Mouse (Mus musculus): ENCODE results near the gene Sec14l2.

DNA sequence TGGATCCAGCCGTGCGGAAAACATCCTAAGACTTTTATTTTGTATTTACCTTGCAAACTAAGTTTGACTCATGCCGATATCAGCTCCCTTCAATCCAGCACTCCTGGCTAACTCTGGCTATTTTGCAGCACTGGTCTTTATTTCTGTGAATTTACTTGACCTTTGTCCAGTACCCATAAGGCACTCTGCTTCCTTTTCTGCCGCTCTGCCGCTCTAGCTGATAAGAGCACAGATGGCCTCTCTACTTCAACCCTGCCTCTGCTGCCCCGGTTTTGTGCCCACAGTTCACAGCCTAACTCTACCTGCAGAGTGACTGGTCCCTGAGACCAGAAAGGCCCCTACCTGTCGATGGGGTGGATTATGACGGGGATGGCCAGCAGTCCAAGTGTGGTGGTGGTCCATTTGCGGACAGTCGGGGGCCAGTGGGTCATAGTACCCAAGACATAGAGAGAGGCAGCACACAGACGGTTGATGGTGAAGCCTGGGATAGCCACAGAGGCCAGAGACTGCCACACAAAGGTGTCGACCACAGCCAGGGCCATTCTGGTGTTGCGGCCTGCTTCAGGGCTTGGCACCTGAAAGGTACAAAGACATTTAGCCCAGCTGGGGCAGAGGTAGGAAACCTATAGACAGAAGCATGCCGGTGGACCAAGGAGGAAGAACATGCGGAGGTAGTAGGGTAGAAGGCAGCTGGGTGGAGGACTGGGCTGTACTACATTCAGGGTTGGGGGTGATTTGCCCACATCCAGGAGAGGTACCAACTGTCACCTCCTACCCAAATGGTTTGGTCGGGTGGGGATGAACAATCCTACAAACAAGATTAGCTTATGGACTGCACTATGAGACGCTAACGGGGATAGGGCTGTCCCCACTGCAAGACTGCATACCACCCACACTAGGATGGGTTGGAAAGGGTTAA, 29.5 kb downstream of the Sec14l2 start:
- TF ChIP-seq CTCF (IDR thresholded peaks at IDR 0.05; ENCODE audit: borderline replicate concordance, insufficient read depth, low read depth, low read length) (no peak), POLR2A (IDR thresholded peaks at IDR 0.05; ENCODE audit: borderline replicate concordance, insufficient read depth, low read length) (no peak)

Measured in cerebellum, adult 2 months (tissue).